Mouse (Mus musculus): ENCODE results near the gene Rab11a.
A peak's percentile ranks its signal among the peaks of the same experiment; 100 is the strongest.
"Not testable (repeated sequence)": the region's sequence is repeated elsewhere in the genome, so short reads cannot be mapped to it uniquely, and the experiment has no call there.

Rab11a gene

DNA sequence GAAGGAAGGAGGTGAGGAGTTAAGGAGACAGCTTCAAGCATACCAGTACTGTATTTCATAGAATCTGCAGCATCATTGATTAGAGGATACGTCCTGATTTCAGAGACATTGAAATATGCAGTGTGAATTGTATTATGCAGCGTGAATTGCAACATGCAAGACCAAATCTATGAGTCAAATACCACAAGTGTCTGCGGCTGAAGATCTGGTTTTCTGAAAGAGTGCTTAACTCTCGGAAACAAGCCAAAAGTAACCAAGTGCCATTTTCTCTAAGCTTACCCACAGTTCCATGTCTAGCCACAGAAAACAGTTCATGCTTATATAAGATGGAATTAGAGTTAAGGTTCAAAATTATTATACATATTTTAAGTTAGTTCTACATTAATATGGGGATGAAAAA, 10.2 kb upstream of the Rab11a start:
- DNase-seq (ENCODE audit: low spot score in 2 of 2): no peak

- no peak for DNase-seq (ENCODE audit: low spot score in 2 of 2)
These were observed 4.9 kb upstream of the Rab11a start for GRCm38 (mm10) chr9:64742453-64742852.

DNA sequence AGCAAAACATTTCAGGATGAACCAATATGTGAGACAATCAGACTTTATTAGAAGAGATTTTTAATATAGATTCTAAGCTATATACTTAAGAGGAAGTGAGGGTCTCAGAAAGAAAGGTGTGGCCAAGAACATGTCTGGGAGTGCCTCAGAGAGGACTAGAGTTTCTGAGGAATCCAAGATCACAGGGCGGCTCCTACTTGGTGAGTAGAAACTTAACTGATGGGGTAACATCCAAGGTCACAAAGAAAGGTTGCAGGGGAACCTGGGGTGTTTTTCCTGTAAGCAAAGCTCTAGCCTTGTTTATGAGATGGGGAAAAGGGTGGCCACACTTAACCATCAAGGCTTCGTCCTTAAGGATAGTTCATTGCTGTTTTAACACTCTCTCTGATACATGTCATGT, 1.4 kb upstream of the Rab11a start:
- no peak for DNase-seq (ENCODE audit: low spot score in 2 of 2)

DNA sequence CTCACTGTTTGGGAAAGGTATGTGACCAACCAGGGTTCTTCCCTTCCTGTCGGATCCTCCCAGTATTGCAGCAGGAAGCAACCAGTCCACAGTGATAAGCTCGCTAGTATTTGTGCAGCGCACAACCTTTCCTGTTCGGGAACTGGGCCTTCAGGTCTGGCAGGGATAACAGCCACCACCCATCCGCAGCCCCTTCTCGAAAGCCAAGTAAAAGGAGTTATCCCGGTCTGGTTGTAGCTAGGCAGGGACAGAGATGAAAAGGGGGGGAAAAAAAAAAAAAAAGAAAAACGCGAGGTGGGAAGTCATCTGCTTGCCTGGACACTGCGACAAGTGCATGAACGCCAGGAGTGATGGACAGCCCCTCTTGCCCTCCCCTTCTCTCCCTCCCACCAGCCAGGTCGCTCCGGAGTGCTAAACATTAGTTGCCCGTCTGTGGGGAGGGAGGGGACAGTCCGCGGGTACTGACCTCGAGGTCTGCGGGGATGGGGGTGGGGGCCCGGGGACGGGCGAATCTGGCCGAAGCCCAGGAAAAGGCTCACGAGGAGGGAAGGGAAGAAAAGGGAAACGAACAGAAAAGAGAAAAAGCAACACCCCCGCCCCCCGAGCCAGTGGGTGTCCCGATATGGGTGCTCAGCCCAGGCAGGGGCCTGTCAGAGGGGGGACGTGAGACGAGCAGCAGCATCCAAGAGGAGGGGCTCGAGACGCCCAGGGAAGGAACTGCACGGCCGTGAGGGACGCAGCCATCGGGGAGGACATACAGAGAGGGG, 736 bp downstream of the Rab11a start:
- peak; percentile 20 to 23 for DNase-seq (ENCODE audit: low spot score in 2 of 2)

- DNase-seq (ENCODE audit: low spot score in 2 of 2): no peak
These were observed 1.4 kb downstream of the Rab11a start for GRCm38 (mm10) chr9:64736076-64736638.

DNA sequence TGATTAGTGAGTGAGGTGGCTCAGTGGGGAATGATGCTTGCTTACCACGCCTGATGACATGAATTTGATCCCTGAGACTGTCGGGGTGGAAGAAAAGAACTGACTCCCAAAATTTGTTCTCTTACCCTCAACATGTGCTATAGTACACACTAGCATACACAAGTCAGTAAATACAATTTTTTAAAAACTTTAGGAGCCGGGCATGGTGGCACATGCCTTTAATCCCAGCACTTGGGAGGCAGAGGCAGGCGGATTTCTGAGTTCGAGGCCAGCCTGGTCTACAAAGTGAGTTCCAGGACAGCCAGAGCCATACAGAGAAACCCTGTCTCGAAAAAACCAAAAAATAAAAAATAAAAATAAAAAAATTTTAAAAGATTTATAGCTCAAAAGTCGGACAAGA, 2.6 kb downstream of the Rab11a start:
- DNase-seq (ENCODE audit: low spot score in 2 of 2): not testable (repeated sequence)

DNA sequence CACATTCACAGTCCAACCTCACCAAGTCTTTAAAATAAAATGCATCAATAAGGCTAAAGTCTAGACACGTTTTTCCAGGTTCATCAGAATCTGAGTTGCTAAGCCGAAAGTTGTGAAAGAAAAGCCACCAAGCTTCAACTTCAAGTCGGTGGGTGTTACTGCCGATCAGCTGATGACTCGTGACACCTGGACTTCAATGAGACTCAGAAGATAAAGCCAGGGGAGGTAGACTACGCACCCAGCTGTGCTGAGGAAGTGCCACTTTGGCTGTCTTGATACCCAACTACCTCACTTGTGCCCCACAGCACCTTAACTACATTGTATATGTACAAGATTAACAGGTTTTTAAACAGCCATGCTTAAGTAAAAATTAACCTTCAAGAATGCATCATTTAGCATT, 3.4 kb downstream of the Rab11a start:
- DNase-seq (ENCODE audit: low spot score in 2 of 2): peak; percentile 6 to 22

GRCm38 (mm10) chr9:64731029-64731560, 6.5 kb downstream of the Rab11a start:
- no peak for DNase-seq (ENCODE audit: low spot score in 2 of 2)

GRCm38 (mm10) chr9:64726454-64726853, 11.1 kb downstream of the Rab11a start:
- no peak for DNase-seq (ENCODE audit: low spot score in 2 of 2)

- DNase-seq (ENCODE audit: low spot score in 2 of 2): no peak
These were observed 17.9 kb downstream of the Rab11a start for GRCm38 (mm10) chr9:64719526-64720163.

GRCm38 (mm10) chr9:64710291-64710690, 27.3 kb downstream of the Rab11a start:
- DNase-seq (ENCODE audit: low spot score in 2 of 2): not testable (repeated sequence)

GRCm38 (mm10) chr9:64704073-64704840, 33.3 kb downstream of the Rab11a start:
- DNase-seq (ENCODE audit: low spot score in 2 of 2): no peak

- DNase-seq (ENCODE audit: low spot score in 2 of 2): no peak
These were observed 34.1 kb downstream of the Rab11a start for GRCm38 (mm10) chr9:64703420-64703965.

- DNase-seq (ENCODE audit: low spot score in 2 of 2): no peak
These were observed 34.6 kb downstream of the Rab11a start for GRCm38 (mm10) chr9:64702937-64703336.

DNA sequence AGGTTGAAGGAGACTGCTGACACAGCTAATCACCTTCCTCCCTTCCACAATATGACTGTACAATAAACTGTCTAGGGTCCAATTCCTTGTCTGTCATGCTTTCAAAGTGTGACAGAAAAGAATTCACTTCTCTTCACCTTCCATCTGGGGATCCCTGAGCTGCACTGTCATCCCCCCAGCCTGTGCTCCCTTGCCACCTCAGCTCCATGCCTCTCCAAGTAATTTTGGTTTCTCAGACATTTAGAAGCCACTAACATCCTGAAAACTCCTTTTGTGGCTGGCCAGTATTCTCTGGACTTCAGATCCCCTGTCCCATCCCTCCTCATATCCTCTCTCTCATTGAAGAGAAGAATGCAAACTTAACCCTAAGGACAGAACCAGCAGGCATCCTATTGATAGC, 35.2 kb downstream of the Rab11a start:
- no peak for DNase-seq (ENCODE audit: low spot score in 2 of 2)

- no peak for DNase-seq (ENCODE audit: low spot score in 2 of 2)
These were observed 35.9 kb downstream of the Rab11a start for GRCm38 (mm10) chr9:64701651-64702050.

DNA sequence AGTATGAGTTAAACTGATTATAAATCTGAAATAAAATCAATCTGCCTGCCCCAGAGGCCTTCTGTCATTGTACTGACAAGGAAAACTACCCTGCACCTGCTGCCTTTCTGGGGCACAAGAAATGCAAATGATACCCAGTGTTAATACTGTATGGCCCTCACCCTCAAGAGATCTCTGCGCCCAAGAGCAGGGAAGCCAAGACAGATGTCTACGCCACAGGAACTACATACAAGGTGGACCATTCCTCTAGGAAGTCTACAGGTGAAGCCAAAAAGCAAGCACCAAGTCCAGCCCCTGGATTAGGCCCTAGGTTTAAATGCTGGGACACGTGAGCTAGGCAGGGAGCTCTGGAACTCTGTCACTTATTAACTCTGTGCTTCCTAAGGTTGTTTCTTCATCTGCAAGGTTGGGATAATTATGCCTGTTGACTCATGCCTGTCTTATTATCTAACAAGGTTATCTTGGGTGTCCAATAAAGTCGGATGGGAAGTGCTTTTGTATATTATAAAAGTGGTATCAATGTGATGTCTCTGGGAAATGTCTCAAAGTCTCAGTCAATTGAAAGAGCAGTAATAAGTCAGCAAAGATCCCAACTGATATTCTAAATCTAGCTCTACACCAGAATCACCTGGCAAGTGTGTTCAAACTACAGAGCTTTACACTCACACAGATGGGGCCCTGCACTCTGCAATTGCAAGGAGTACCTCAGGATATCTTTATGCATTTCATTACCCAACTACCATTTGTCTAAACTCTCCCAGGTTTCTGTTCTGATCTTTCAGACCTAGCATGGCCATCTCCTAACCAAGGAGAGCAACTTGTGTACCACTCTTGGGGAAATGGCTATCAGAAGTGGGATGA, 36.9 kb downstream of the Rab11a start:
- DNase-seq (ENCODE audit: low spot score in 2 of 2): no peak

GRCm38 (mm10) chr9:64698586-64698985, 39.0 kb downstream of the Rab11a start:
- DNase-seq (ENCODE audit: low spot score in 2 of 2): no peak

DNA sequence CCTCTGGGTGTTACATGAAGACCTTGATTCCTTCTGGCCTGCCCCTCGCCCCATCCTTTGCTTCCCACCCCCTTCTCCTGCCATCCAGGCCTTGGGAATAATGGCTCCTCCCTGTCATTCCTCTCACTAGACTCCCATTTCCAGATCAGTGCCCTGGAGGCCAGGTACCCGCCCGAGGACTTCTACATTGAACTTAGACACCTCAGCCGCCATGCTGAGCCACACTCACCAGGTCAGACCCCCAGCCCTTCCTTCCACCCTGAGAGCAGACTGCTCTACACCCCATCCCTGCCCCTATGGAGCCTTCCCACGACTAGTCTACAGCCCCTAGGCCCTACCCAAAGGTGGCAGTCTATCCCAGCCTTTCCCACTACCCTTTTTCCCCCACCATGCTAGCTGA, 39.9 kb downstream of the Rab11a start:
- no peak for DNase-seq (ENCODE audit: low spot score in 2 of 2)

DNA sequence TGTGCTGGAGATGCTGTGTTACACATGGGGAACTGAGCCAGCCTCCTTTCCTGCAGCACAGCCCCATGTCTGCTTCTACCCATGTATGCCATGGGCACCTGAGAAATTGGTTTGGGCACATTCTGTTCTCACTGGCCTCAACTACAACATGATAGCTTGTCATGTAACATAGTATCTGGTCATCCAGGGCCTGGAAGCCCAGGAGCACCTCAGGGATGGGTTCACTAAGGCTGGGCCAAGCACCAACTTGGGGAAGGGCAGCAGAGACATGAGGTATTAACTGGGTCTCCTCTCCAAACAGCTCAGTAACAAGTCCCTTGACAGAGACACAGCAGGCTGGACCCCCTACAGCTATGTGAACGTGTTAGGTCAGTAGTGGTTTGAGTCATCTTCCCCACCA, 40.6 kb downstream of the Rab11a start:
- no peak for DNase-seq (ENCODE audit: low spot score in 2 of 2)

DNA sequence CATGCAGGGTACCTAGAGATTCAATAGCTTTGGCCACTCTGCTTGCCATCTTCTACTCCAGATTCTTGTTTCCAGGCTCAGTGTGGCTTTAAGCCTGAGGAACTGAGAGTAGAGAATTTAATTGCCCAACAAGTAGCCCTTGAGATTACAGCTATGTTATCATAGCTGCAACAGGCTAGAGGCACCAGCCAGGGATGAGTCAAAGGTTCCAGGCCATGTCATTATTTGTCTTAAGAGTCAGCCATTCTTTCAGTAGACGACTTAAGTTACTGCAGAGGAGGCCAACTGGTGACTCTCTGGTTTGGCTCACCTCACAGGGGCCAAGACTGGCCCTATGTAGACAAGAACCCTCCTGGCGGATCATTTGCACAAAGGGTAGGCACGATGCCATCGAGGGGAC, 41.2 kb downstream of the Rab11a start:
- no peak for DNase-seq (ENCODE audit: low spot score in 2 of 2)

Measured in thymus, postnatal 10 days (tissue).